Mouse (Mus musculus) ovary, adult 18-20 months (tissue): ENCODE data around the gene Bfsp2.
A peak's percentile ranks its signal among the peaks of the same experiment; 100 is the strongest.

ENCODE experiments used
- DNase-seq: peaks from one replicate; pipeline ENCODE4 v3.0.0; 2022; ENCODE audit warnings: low spot score, mixed read lengths

Gene Bfsp2

DNA sequence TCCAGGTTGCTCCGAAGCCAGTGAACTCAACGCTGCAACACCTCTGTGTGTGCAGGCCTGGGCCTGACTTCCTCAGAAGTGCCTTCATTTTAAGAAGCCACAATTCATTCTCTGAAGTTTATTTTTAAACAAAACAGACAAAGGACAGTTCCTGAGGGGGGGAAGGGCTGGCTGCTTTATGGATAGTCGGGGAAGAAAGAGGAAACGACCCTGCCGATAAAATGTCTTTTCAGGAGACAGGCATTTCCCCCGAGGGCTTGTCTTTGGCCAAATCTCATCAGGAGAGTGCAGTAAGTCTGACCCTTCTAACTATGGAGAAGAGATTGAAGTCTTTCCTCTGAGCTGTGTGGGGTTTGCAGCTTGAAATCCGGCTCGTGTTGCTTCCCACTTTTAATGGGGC, 5.4 kb upstream of the Bfsp2 start:
- DNase-seq: no peak

DNA sequence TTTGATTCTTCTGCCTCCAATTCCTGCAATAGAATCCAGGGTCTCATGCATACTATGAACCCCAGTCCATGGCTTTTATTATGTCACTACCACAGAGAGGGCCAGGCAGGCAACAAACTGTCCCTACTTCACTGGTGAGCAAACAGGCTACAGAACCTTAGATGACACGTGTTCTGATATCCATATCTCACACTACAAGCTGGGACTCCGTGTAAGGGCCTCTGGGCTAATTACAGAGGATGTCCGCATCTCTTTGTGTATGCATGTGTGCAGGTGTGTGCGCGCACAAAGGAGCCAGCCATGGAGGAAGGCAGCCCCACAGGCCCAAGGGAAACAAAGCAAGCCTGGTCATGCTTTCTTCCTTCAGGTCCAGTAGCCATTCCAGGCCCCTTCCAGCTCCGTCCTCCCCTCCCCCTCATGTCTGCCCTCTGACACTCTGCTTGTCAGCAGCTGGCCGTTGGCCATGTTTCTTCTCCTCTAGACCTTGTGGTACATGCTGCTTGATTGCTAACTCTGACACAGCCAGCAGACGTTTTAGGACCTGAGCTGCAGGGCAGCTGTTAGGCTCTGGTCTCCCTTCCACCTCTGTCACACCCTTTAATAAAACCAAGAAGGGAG, 492 bp upstream of the Bfsp2 start:
- DNase-seq: no peak

DNA sequence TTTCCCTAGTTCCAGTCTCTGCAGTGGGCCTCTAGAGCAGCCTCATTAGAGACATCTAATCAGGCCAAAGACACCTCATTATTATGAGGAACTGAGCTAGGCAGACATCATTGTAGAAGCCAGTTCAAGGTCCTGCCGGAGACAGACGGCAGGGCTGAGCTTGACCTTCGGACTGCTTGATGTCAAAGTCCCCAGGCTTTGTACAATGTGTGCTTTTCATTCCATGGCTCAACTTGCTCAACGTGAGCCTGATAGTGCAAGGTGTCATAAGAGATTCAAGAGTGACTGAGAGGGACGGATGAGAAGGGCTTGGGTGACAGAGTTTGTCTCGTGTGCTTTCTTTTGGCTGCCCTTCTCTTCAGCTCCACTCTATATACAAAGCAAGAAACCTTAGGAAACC, 4.8 kb downstream of the Bfsp2 start:
- no peak for DNase-seq

DNA sequence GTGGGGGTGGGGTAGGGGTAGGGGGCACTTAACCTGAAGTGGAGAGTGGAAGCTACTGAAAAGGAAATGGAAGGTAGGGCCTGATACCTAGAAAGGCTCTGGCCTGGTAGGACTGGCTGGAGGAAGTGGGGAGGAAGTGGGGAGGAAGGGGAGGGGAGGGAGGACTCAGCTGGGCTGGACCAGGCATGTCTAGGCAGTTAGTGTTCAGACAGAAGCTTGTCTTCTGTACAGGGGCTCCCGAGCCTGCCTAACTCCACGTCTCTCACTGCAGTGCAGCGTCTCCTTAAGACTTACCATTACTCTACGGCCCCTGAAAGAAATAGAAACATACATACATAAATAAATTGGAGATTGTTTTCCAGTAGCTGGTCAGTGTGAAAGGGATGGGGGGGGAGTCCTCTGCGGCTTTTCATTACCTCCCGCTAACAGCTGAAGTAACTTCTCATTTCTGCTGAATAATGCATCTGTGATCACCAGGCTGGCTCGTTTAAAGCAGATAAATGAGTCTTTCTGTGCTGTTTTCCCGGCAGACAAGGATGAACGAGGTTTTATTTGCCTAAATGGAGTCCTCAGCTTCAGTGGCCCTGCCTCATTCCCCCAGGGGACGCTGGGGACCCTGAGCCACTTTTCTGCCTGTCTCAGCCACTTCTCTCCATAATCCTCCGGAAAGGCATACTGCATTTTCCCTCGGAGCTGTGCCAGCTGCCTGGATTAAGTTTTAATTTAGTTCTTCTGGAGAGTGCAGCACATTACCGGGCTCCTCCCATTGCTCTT, 6.1 kb downstream of the Bfsp2 start:
- DNase-seq: no peak

DNA sequence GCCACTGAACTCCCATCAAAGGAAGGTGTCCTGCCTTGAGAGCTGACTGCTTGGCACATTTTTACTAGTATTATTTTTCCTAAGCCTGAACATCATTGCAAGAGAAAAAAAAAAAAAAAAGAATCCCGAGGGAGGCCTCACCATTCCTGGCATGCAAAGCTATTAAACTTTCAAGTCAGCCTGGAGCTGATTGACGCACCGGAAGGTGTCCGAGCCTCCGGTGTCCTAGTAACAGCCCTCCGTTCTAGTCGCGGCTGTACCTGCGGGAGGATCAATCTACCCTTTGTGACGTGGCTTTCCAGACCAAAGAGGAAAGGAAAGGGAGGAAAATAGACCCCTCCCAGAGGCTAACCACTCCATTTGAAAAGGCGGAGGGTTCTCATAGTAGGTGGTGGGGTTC, 8.4 kb downstream of the Bfsp2 start:
- no peak for DNase-seq

DNA sequence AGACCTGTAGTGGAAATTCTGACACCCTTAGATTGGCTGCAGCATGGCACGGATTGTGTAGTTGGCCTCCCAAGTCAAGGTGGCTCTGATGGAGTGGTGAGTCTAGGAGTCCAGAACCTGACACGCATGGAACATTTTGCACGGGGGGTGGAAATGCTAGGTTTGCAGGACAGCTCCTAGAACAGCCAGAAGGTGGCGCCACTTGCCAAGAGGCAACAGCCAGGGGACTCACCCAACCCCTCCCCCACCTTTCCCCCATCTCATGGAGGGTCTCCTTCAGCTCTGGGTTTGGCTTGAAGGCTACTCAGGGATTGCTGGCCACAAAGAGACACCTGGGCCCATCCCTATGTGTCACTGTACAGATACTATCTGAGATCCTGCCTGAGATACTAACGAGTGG, 10.7 kb downstream of the Bfsp2 start:
- DNase-seq: no peak

DNA sequence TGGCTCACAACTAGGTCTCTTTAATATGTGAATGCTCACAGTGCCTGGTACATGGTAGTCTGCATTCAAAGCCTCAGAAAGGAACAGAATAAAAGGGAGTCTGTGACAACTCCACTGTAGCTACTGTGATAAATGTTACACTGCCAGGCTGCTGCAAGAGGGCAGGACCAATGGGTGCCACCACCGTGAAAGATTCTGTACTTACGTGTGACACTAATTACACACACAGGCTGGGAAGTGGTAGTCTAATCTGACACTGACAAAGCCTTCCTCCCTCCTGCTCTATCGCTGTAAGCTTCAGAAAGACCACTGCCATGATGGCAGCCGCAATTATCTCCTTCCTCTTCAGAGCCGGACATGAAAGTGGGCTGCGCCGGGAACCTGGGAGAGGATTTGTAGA, 11.3 kb downstream of the Bfsp2 start:
- no peak for DNase-seq

DNA sequence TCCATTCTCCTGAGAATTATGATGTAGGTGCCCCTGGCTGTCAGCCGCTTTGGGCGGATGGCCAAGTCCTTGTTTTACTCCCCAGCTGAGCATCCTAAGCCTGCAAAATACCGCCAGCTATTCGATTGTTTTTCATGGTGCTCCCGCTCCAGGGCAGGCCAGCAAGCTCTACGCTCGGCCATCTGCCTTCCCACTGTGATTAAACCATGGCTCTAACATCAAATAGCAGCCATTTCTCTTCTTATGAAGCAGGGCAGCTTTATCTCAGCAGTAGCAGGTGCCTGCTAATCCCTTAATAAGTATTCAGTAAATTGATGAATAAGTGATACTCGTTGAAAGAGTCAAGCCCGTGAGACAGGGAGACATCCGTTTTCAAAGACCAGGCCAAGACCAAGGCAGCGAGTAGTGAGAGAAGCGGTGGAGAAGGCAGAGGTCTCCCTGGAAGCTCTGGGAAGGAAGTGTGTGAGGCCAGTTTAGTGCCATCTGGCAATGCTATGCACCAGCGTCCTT, 14.5 kb downstream of the Bfsp2 start:
- DNase-seq: no peak

DNA sequence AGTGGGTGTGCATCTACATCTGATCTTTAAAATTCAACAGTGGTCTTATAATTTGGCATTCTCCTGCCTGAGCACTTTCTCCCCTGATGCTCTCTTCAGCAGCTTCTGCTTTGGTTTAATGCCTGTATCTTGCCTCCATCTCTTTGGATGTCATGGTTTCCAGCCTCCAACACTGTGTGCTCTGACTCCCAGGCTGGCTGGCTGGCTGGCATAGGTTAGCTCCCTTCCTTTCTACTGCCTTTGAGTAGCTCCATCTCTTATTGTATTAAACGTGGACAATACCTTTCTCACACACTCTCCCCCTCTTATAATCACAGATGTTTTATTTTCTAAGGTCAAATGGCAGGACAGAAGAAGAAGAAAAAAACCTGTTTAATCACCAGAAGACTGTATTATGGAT, 14.9 kb downstream of the Bfsp2 start:
- DNase-seq: no peak

DNA sequence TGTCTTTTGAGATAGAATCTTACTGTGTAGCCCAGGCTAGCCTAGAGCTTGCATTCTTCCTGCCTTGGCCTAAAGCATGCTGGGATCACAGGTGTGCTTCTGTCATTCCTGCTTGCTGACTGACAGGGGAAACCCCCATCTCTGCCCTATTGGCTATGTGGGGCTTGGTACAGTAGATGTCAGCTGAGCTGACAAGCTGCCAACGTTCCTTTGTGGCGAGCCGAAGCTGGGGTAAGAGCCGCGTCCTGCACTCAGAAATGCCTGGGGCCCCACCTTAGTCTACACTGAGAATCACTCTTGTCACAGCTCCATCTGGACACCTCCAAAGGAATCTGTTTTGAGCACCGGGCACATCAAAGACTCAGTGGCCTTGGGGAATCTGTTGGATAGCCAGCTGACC, 16.4 kb downstream of the Bfsp2 start:
- DNase-seq: no peak

DNA sequence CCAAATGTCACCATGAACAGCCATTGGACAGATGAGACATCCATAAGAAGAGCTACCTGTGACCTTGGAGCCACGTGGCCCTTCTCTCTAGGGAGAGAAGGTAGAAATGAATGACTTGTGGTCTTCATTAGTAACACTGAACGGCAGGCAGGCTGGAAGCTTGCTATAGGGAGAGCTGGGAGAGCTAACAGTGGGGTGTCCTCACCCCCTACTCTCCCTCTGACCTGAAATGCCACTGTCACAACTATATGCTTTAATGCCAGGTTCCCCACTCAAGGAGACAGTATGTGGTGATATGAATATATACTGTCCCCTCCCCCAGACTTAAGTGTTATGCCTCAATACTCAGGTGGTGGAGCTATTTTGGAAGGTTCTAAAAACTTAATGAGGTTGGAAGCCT, 20.4 kb downstream of the Bfsp2 start:
- DNase-seq: no peak

DNA sequence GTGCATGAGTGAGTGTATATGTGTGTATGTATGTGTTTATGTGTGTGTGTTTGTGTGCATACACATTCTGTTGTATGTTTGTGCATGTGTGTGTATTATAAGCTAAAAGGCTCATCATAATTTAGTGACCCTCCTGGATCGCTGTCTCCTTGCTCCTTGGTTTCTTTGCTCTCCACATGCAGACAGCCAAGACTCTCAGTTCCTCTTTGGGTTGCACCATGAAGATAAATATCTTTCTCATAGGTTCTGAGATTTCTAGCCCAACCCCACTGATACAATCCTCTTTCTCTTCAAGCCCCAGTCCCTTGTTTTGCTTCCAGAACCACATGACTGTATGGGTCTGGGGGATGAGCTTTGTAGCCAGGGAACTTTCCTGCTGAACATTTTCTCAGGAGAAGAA, 20.9 kb downstream of the Bfsp2 start:
- DNase-seq: no peak

DNA sequence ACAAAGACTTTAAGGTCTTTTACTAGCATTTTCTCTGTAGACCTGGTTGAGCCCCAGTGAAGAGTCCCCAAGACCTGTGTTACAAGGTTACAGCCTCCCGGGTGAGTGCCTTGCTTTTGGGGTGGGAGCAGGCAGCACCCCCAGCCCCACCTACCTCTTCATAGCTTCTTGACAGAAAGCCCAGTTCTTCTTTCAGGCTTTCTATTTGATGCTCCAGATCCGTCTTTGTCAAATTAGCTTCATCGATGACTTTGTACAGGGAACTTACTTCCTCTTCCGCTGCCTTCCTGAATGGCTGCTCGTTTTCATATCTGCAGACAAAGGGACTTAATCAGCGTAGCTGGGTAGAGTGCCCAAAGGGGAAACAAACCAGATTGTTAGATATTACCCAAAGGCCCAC, 30.6 kb downstream of the Bfsp2 start:
- no peak for DNase-seq

DNA sequence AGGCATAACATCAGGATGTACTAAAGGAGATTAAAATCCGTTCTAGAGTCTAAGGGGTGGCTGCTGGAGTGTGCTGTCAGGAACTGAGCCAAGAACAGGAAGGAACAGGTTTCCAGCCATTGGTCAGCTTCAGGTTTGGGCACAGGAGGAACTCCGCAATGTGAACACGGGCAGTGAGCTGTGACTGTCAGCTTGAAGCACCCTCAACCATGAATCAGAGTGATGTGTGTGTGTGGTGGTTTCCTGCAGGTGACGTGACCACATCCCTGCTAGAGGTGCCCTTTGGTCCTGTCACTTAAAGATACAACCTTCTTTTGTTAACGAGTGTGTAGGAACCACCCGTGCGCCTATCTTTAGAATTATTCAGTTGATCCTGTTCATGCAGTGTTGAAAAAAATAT, 31.1 kb downstream of the Bfsp2 start:
- DNase-seq: no peak

DNA sequence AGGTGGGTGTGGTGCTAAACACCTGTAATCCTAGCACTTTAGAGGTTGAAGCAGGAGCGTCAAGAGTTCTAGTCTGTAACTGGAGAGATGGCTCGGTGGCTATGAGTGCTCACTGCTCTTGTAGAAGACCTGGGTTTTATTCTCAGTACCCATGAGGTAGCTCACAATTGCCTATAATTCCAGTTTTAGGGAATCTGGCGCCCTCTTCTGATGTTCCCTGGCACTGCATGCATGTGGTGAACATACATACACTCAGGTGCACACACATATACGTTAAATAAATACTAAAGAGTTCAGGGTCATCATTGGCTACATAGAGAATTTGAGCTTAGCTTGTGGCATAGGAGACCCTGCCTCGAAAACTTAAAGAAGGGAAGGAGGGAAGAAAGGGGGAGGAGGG, 35.6 kb downstream of the Bfsp2 start:
- DNase-seq: no peak

DNA sequence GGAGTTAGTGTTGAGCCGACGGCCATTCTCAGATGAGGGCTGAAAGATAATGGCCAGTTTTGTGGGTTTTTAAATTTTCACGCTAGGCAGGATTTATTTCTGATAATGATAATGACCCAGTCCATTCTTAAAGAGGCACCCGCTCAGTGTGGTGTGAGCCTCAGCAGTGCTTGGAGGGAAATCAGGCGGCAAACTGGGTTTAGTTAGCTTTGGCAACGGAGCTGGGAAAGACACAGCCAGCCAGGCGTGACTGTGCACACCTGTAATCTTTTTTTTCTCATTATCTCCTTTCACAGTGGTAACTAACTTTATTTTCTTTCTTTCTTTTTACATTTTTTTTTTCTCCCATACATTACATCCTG, 36.4 kb downstream of the Bfsp2 start:
- DNase-seq: no peak

DNA sequence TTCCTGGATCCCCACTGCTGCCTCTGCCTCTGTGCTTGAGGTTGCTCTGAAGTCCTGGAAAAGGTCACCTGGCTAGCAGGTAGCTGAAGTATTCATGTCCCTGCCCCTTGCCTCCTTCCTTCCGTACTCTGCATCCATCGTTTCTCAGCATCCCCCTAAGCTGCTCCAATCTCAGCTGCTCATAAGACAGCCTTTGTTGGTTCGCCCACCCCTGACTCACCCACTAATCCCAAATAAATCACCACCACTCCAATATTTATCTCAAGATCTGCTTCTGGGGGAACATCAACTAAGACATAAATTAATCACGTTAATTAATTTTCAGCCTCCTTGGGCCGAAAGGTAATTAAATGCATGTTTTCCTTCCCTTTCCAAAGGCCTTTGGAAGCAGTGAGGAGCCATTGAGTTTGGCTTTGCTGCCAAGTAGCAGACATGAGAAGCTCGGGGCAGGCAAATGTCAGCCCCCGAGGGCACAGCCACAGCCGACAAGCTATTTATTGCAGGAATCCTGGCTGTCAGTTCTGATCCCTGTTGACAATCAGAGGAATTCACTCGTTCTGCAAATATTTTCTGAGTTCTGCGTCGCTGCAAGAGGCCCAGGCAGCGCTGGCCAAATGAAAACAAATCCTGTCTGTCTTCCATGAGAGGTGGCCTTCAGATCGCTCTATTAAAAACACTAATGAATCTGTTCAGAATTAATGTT, 36.9 kb downstream of the Bfsp2 start:
- no peak for DNase-seq

DNA sequence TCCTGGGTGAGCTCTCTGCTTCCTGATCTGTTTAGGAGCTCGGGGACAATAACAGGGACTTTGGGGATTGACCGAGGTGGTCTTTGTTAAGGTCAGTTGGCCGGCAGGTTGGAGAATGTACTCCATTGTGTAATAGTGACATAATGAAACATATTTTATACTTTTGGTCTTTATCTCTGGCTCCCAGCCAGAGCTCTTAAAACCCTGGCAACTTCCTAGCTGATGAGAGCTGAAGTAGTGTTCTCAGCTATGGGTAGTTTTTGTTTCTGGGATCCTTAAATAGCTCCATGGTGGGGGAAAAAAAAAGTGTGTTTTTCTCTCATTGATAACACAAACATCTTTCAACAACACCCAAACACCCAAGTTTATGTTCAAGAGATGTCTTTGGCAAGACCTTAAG, 39.6 kb downstream of the Bfsp2 start:
- DNase-seq: no peak

DNA sequence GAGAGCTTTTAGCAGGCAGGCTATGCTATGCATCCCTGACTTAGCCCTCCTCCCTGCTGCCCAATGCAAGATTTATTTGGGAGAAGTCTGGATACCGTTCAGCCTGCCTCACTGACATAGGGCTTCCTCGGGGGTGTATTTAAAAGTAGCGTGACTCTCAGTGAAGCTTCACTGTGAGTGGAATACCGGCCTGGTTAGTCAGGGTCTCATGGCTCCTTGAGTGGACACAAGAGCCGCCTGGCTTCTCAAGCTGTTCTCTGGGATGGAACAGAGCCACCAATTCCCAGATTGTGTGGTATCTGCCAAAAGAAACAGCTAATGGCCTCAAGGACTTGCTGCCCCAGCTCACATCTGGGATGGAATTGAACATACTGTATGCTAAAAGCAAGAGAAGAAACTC, 43.1 kb downstream of the Bfsp2 start:
- DNase-seq: no peak

DNA sequence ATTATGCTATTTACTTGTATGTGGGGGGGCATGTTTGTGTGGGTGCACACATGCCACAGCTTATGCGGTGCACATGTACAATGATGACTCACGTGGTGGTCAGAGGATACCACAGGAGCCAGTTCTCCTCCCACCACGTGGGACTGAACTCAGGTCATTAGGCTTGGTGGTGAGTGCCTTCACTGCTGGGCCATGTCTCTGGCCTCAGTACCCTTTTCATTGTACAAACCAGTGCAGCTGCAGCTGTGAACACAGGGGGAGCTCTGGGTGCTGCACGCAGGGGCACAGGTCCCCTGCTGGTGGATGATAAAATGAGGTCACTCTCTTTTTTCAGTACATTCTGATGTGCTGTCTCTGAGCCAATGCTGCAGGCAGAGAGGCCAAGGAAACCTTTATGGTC, 46.1 kb downstream of the Bfsp2 start:
- no peak for DNase-seq

DNA sequence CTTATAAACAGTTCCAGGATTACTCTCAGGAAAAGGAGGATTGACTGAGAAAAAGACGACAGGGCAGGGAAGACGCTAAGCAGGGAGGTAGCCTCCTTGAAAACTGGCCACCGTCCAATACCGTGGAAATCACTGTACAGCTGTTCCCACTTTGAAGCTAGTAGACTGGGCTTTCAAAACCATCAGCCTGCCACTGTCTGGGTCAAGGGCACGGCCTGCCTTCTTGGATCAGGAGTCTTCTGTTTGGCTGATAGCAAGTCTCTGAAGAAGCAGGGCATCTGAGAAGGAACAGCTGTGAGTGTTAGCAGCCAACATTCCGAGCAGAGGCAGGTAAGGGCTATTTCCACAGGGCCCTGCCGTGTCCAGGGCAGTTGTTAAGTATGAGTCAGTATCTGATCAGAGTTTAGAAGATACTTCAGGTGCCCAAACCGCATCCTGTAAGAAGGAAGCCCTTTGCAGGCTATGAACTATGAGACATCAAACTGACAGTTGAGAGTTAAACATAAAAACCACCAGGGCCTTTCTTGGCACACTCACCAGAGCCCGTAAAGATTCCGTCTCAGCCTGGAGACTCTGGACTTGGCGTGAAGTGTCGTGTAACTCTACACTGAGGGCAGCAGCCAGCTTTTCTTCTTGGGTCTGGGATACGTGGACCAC, 48.0 kb downstream of the Bfsp2 start:
- peak; percentile 34 for DNase-seq

DNA sequence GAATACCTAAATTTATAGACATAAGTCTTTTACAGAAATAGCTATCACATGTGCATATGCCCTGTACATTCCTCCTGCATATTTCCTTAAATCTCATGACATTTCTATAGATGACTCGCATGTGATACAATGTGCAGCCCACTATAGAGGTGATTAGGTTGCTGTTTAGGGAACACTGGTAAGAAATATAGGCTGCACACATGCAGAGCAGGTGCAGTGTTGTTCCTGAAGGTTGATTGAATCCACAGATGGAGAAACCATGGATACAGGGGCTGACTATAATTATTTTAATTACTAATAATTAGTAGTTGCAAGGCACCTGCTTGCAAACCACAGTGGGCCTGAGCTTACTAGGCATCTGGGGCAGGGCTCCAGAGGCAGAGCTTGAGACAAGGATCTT, 48.5 kb downstream of the Bfsp2 start:
- no peak for DNase-seq
